Mouse (Mus musculus) granulocyte monocyte progenitor cell, adult 5-6 weeks (primary cell): ENCODE measurements around the gene Tom1l2. TPM values are rescaled to one million over a fixed set of nuclear protein-coding genes. Genes with fewer than 3 reads are reported as not detected.

Experiments
- ATAC-seq: replicated peaks from 2 replicates; pipeline ENCODE4 v1.8.0; 2016; ENCODE audit warnings: mild to moderate bottlenecking, moderate TSS enrichment, inconsistent platforms; ENCODE audit not compliant: poor library complexity, severe bottlenecking
- total RNA-seq, 2 experiments: library from RNA; stranded (forward) in 1 of 2; stranded (reverse) in 1 of 2; fragments of 200-712, 200-1000 nt in 1 of 2; fragments of >200 nt in 1 of 2; fragmentation: Nextera tagmentation in 1 of 2; gene quantifications; 2 replicates each; pipeline ENCODE4 v1.2.3; 2014 to 2017

Tom1l2 gene
- total RNA-seq, 2 experiments from 2014 or later = 3.3 to 16.8 TPM

GRCm38 (mm10) chr11:60308061-60308460 is 44.6 kb downstream of the Tom1l2 start:
- ATAC-seq = no peak

- 0 out of 2 replicates have a peak, but pooled peaks have one; percentile 31 for ATAC-seq
Measured at GRCm38 (mm10) chr11:60307375-60307825, 45.3 kb downstream of the Tom1l2 start.

GRCm38 (mm10) chr11:60306834-60307233 is 45.9 kb downstream of the Tom1l2 start:
- ATAC-seq = 0 out of 2 replicates have a peak, but pooled peaks have one; percentile 39

GRCm38 (mm10) chr11:60305611-60306010 is 47.1 kb downstream of the Tom1l2 start:
- peak; percentile 83 for ATAC-seq

GRCm38 (mm10) chr11:60303497-60303896 is 49.2 kb downstream of the Tom1l2 start:
- no peak for ATAC-seq

GRCm38 (mm10) chr11:60302354-60303083 is 50.2 kb downstream of the Tom1l2 start:
- no peak for ATAC-seq

GRCm38 (mm10) chr11:60301588-60302208 is 51.0 kb downstream of the Tom1l2 start:
- 0 out of 2 replicates have a peak, but pooled peaks have one; percentile 8 for ATAC-seq

GRCm38 (mm10) chr11:60300318-60300717 is 52.4 kb downstream of the Tom1l2 start:
- no peak for ATAC-seq

- ATAC-seq = no peak
Measured at GRCm38 (mm10) chr11:60297772-60298171, 54.9 kb downstream of the Tom1l2 start.

GRCm38 (mm10) chr11:60294630-60295313 is 57.9 kb downstream of the Tom1l2 start:
- no peak for ATAC-seq

GRCm38 (mm10) chr11:60293683-60294629 is 58.7 kb downstream of the Tom1l2 start:
- ATAC-seq = no peak

GRCm38 (mm10) chr11:60292718-60293117 is 60.0 kb downstream of the Tom1l2 start:
- ATAC-seq = no peak

- no peak for ATAC-seq
Measured at GRCm38 (mm10) chr11:60288980-60289379, 63.7 kb downstream of the Tom1l2 start.

GRCm38 (mm10) chr11:60286311-60286710 is 66.4 kb downstream of the Tom1l2 start:
- ATAC-seq = no peak

- ATAC-seq = no peak
Measured at GRCm38 (mm10) chr11:60280429-60281414, 72.0 kb downstream of the Tom1l2 start.

GRCm38 (mm10) chr11:60279483-60279882 is 73.2 kb downstream of the Tom1l2 start:
- ATAC-seq = no peak

- no peak for ATAC-seq
Measured at GRCm38 (mm10) chr11:60277771-60278170, 74.9 kb downstream of the Tom1l2 start.

GRCm38 (mm10) chr11:60277164-60277740 is 75.5 kb downstream of the Tom1l2 start:
- ATAC-seq = no peak
